Comparison of ENCODE assay signal across 8 mouse cellular contexts in the genomic region with DNA sequence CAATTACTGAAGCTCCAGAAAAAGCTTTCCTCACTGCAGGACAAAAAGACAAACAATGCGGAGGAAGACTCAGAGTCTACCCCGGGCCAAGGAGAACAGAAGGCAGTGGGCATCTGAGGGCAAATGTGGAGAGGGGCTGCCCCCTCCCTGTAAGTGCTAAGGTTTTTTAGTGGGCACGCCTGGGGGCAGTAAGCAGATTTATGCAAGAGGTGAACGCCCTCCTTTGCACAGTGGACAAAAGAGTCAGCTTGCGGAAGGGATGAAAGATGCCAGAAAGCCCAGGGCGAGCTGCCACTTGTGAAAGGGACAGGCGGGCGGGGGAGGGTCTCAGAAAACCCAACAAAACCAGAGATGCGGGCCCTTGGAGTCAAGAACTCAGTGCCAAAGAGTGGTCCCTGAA.
A peak's percentile ranks its signal among the peaks of the same experiment; 100 is the strongest.
DNase-seq lines count a peak whose midpoint lies in the region; ATAC-seq lines count a peak whose summit lies in the region.

No protein-coding gene starts in this region.

- no peak overlapping the region for H3K4me3 ChIP-seq in lung, embryonic 16.5 days (ENCODE audit: low read length)
- no peak overlapping the region for H3K4me3 ChIP-seq in embryonic facial prominence, embryonic 14.5 days (ENCODE audit: low read depth, low read length)
- H3K4me3 ChIP-seq in limb, embryonic 12.5 days (replicated peaks): no peak overlapping the region
- H3K4me3 ChIP-seq in stomach, embryonic 15.5 days (replicated peaks): no peak overlapping the region

- H3K27me3 ChIP-seq in lung, embryonic 16.5 days (ENCODE audit: control insufficient read depth, insufficient read depth, low read depth, low read length): no peaks in the 10 kb centered on the region
- H3K27me3 ChIP-seq in embryonic facial prominence, embryonic 14.5 days (replicated peaks; ENCODE audit: control insufficient read depth, insufficient read depth, low read length): no peaks in the 10 kb centered on the region
- H3K27me3 ChIP-seq in limb, embryonic 12.5 days: no peaks in the 10 kb centered on the region
- H3K27me3 ChIP-seq in stomach, embryonic 15.5 days (replicated peaks): no peaks in the 10 kb centered on the region

- H3K4me2 ChIP-seq in lung, embryonic 16.5 days (ENCODE audit: low read depth, low read length): no peak overlapping the region
- H3K4me2 ChIP-seq in embryonic facial prominence, embryonic 14.5 days (ENCODE audit: low read depth, low read length): no peak overlapping the region
- H3K4me2 ChIP-seq in limb, embryonic 12.5 days: no peak overlapping the region
- no peak overlapping the region for H3K4me2 ChIP-seq in stomach, embryonic 15.5 days

- H3K27ac ChIP-seq in lung, embryonic 16.5 days (ENCODE audit: low read length): no peak overlapping the region
- H3K27ac ChIP-seq in embryonic facial prominence, embryonic 14.5 days (replicated peaks; ENCODE audit: low read depth, low read length): peak overlapping the region; percentile 39; the same call in 1 of the 2 replicates
- peak overlapping the region; percentile 62 for H3K27ac ChIP-seq in limb, embryonic 12.5 days
- H3K27ac ChIP-seq in stomach, embryonic 15.5 days: 0 out of 2 replicates have a peak overlapping the region, but pooled peaks have one; percentile 8

- H3K9ac ChIP-seq in lung, embryonic 16.5 days (ENCODE audit: low read length): no peak overlapping the region
- no peak overlapping the region for H3K9ac ChIP-seq in embryonic facial prominence, embryonic 14.5 days (ENCODE audit: low read depth, low read length)
- H3K9ac ChIP-seq in limb, embryonic 12.5 days (replicated peaks): no peak overlapping the region; the same call in 1 of the 2 replicates
- H3K9ac ChIP-seq in stomach, embryonic 15.5 days: no peak overlapping the region

- peaks cover 12% of the 10 kb centered on the region for H3K4me1 ChIP-seq in lung, embryonic 16.5 days (replicated peaks; ENCODE audit: control insufficient read depth, insufficient read depth, low read length)
- H3K4me1 ChIP-seq in embryonic facial prominence, embryonic 14.5 days (ENCODE audit: control insufficient read depth, insufficient read depth, low read length): peaks cover 40% of the 10 kb centered on the region
- peaks cover 55% of the 10 kb centered on the region for H3K4me1 ChIP-seq in limb, embryonic 12.5 days (replicated peaks)
- H3K4me1 ChIP-seq in stomach, embryonic 15.5 days: peaks cover 12% of the 10 kb centered on the region

- H3K36me3 ChIP-seq in lung, embryonic 16.5 days (ENCODE audit: control insufficient read depth, insufficient read depth, low read length): peaks cover under 1% of the 10 kb centered on the region; the same call in 1 of the 2 replicates
- no peaks in the 10 kb centered on the region for H3K36me3 ChIP-seq in embryonic facial prominence, embryonic 14.5 days (ENCODE audit: control insufficient read depth, insufficient read depth, low read length)
- peaks cover 13% of the 10 kb centered on the region for H3K36me3 ChIP-seq in limb, embryonic 12.5 days
- no peaks in the 10 kb centered on the region for H3K36me3 ChIP-seq in stomach, embryonic 15.5 days

- ATAC-seq in lung, embryonic 16.5 days (ENCODE audit: low read depth): peak; percentile 38; the same call in 1 of the 2 replicates
- ATAC-seq in embryonic facial prominence, embryonic 14.5 days (ENCODE audit: low read depth): peak; percentile 7; the same call in 1 of the 2 replicates
- no peak for ATAC-seq in limb, embryonic 12.5 days (ENCODE audit: insufficient number of reproducible peaks, insufficient read depth, low FRiP score, low TSS enrichment, low read depth)
- no peak for ATAC-seq in stomach, embryonic 15.5 days (ENCODE audit: insufficient read depth, low FRiP score, low read depth)

- DNase-seq in lung, postnatal 36 days: no peak
- no peak for DNase-seq in embryonic facial prominence, embryonic 14.5 days (ENCODE audit: low spot score)
- DNase-seq in adrenal gland, postnatal 25 days: no peak
- no peak for DNase-seq in thymus, postnatal 36 days
- no peak for DNase-seq in heart, postnatal 14 days

- intact Hi-C loops in heart, postnatal 14 days (cut with DNase I): no loop called here

- H3K9me3 ChIP-seq in lung, embryonic 16.5 days (ENCODE audit: control insufficient read depth, low read length): no peaks in the 10 kb centered on the region
- no peaks in the 10 kb centered on the region for H3K9me3 ChIP-seq in embryonic facial prominence, embryonic 14.5 days (ENCODE audit: control insufficient read depth, low read length)
- no peaks in the 10 kb centered on the region for H3K9me3 ChIP-seq in limb, embryonic 12.5 days
- H3K9me3 ChIP-seq in stomach, embryonic 15.5 days: no peaks in the 10 kb centered on the region

- WGBS in lung, embryonic 16.5 days: 48% methylated on average over 9 of the region's 9 CpGs
- WGBS in embryonic facial prominence, embryonic 14.5 days: 50% methylated on average over 9 of the region's 9 CpGs
- WGBS in limb, embryonic 12.5 days: 68% methylated on average over 9 of the region's 9 CpGs
- 57% methylated on average over 9 of the region's 9 CpGs for WGBS in stomach, embryonic 15.5 days

Comparison
In these comparisons a context has a peak if more than half of its experiments do, and no peak if none do; other contexts are left out.
1. ATAC-seq: peak in lung, embryonic 16.5 days (single experiment) and embryonic facial prominence, embryonic 14.5 days (single experiment); none in limb, embryonic 12.5 days (single experiment) and stomach, embryonic 15.5 days (single experiment).